Mouse (Mus musculus) stomach, embryonic 15.5 days (tissue): Measurements from ENCODE around the gene Usp22. TPM values are rescaled to one million over a fixed set of nuclear protein-coding genes. Genes with fewer than 3 reads are reported as not detected.

Experiments
- ATAC-seq: fragments of 200-750 bp; cut with Nextera tagmentation; 2 replicates; pipeline ENCODE4 v1.8.0; 2017; ENCODE audit warnings: low read depth, moderate number of reproducible peaks, moderate TSS enrichment; ENCODE audit not compliant: insufficient read depth, low FRiP score
- H3K27ac ChIP-seq: fragments of 300-500 bp; sonication (generic); 2 replicates; pipeline ENCODE4 v1.5.1; 2015; ENCODE audit warnings: mild to moderate bottlenecking, inconsistent platforms
- H3K27me3 ChIP-seq: fragments of 300-500 bp; sonication (generic); replicated peaks from 2 replicates; pipeline ENCODE4 v1.6.1; 2015; ENCODE audit warnings: inconsistent platforms
- H3K36me3 ChIP-seq: fragments of 300-500 bp; sonication (generic); 2 replicates; pipeline ENCODE4 v1.6.1; 2015; ENCODE audit warnings: inconsistent platforms
- H3K4me1 ChIP-seq: fragments of 300-500 bp; sonication (generic); 2 replicates; pipeline ENCODE4 v1.6.1; 2015; ENCODE audit warnings: inconsistent platforms
- H3K4me2 ChIP-seq: fragments of 300-500 bp; sonication (generic); 2 replicates; pipeline ENCODE4 v1.6.1; 2015; ENCODE audit warnings: mild to moderate bottlenecking, inconsistent platforms
- H3K4me3 ChIP-seq: fragments of 300-500 bp; sonication (generic); replicated peaks from 2 replicates; pipeline ENCODE4 v1.5.1; 2015; ENCODE audit warnings: inconsistent platforms
- H3K9ac ChIP-seq: fragments of 300-500 bp; sonication (generic); 2 replicates; pipeline ENCODE4 v1.6.1; 2015; ENCODE audit warnings: inconsistent platforms
- H3K9me3 ChIP-seq: fragments of 300-500 bp; sonication (generic); 2 replicates; pipeline ENCODE4 v1.6.1; 2016; ENCODE audit warnings: inconsistent platforms
- WGBS: fragments of 180-500 bp; shearing (Covaris S2); methylation state at CpG from one replicate; pipeline ENCODE4 v1.1.7; 2015; 5-methylcytosine and 5-hydroxymethylcytosine counted together
- polyA plus RNA-seq: library from polyadenylated mRNA; unstranded; fragments of >200 nt; fragmentation: Nextera tagmentation; extraction: Ambion mirVana; gene quantifications from 2 replicates; pipeline ENCODE4 v1.2.1, GENCODE M21; 2015

Usp22 gene
- polyA plus RNA-seq, 1 experiment from 2014 or later = 92.9 TPM

DNA sequence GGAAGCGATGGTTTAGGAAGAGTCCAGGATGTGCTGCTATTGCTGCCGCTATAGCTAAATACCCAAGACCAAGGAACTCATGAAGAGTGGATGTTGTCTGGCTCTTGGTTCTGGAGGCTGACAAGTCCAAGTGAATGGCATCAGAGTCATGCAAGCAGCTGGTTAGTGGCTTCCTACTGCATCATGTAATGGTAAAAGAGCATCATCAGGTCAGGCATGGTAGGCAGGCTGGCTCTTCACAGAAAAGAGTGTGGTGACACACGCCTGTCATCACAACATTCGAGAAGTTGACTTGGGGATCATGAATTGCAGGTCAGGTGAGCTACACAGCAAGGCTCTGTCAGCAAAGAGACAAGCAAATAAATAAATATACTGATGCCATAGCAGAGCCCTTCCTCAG, 63.4 kb downstream of the Usp22 start:
- H3K4me3 ChIP-seq = no peak overlapping the region
- H3K27me3 ChIP-seq = no peaks in the 10 kb centered on the region
- no peak overlapping the region for H3K9ac ChIP-seq
- H3K27ac ChIP-seq = no peak overlapping the region
- H3K36me3 ChIP-seq = no peaks in the 10 kb centered on the region
- ATAC-seq = no peak
- 89% methylated on average over 4 of the region's 4 CpGs for WGBS
- no peaks in the 10 kb centered on the region for H3K4me1 ChIP-seq
- no peak overlapping the region for H3K4me2 ChIP-seq
- H3K9me3 ChIP-seq = no peaks in the 10 kb centered on the region

DNA sequence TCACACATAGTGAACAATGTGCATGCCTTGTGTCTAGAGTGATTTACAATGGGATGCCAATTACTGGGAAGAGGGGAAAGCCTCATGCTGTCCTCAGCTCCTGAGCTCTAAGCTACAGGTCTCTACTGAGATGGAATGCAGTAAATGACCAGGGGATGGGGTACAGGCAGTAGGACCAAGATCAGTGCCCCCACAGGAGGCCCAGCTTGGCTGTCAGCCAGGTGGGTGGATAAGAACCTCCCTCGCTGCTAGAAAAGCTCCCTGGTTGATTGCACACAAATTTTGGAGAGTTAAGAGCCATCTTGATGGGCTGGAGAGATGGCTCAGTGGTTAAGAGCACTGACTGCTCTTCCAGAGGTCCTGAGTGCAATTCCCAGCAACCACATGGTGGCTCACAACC, 63.9 kb downstream of the Usp22 start:
- no peak for ATAC-seq
- H3K27me3 ChIP-seq = no peaks in the 10 kb centered on the region
- H3K9me3 ChIP-seq = no peaks in the 10 kb centered on the region
- no peak overlapping the region for H3K9ac ChIP-seq
- no peaks in the 10 kb centered on the region for H3K4me1 ChIP-seq
- no peak overlapping the region for H3K4me3 ChIP-seq
- H3K36me3 ChIP-seq = no peaks in the 10 kb centered on the region
- no peak overlapping the region for H3K27ac ChIP-seq
- no peak overlapping the region for H3K4me2 ChIP-seq
- WGBS = 35% methylated on average over 1 of the region's 1 CpGs

GRCm38 (mm10) chr11:61110113-61110512, 64.7 kb downstream of the Usp22 start:
- Histone ChIP-seq H3K9me3 (no peaks in the 10 kb centered on the region), H3K4me1 (no peaks in the 10 kb centered on the region), H3K36me3 (no peaks in the 10 kb centered on the region), H3K4me2 (no peak overlapping the region), H3K27me3 (no peaks in the 10 kb centered on the region), H3K27ac (no peak overlapping the region), H3K9ac (no peak overlapping the region), H3K4me3 (no peak overlapping the region)
- no peak for ATAC-seq
- WGBS = 71% methylated on average over 10 of the region's 10 CpGs

DNA sequence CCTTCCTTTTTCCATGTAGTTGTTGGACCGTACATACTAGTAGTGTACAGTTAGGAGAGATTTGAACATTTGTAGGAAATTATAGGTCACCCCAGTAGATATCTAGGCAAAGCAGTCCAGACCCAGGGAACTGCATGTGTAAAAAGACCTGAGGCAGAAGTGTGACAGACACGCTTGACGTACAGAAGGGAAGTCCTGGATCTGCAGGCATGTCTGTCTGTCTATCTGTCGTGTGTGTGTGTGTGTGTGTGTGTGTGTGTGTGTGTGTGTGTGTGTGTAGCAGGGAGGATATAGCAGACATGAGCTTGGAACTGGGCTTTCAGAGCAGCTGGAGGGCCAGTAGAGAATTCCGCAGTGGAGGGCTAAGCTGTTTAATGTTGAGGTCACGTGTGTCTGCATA, 65.1 kb downstream of the Usp22 start:
- Histone ChIP-seq H3K4me3 (no peak overlapping the region), H3K27me3 (no peaks in the 10 kb centered on the region), H3K9ac (no peak overlapping the region), H3K4me1 (no peaks in the 10 kb centered on the region), H3K27ac (no peak overlapping the region), H3K4me2 (no peak overlapping the region), H3K36me3 (no peaks in the 10 kb centered on the region), H3K9me3 (no peaks in the 10 kb centered on the region)
- 77% methylated on average over 6 of the region's 6 CpGs for WGBS
- ATAC-seq = no peak

- Histone ChIP-seq H3K27ac (no peak overlapping the region), H3K9me3 (no peaks in the 10 kb centered on the region), H3K9ac (no peak overlapping the region), H3K36me3 (no peaks in the 10 kb centered on the region), H3K4me1 (peaks cover 5% of the 10 kb centered on the region; the same call in 1 of the 2 replicates), H3K27me3 (no peaks in the 10 kb centered on the region), H3K4me2 (no peak overlapping the region), H3K4me3 (no peak overlapping the region)
- WGBS = 80% methylated on average over 12 of the region's 12 CpGs
- ATAC-seq = no peak
These were observed 65.9 kb downstream of the Usp22 start for GRCm38 (mm10) chr11:61108911-61109361.

GRCm38 (mm10) chr11:61104241-61104901, 70.5 kb downstream of the Usp22 start:
- H3K9ac ChIP-seq = no peak overlapping the region
- peak overlapping the region; percentile 32; the same call in 1 of the 2 replicates for H3K4me2 ChIP-seq
- H3K4me1 ChIP-seq = peaks cover 5% of the 10 kb centered on the region; the same call in 1 of the 2 replicates
- H3K4me3 ChIP-seq = no peak overlapping the region
- no peaks in the 10 kb centered on the region for H3K9me3 ChIP-seq
- no peak overlapping the region for H3K27ac ChIP-seq
- no peaks in the 10 kb centered on the region for H3K27me3 ChIP-seq
- 21% methylated on average over 20 of the region's 20 CpGs for WGBS
- ATAC-seq = peak; percentile 89
- no peaks in the 10 kb centered on the region for H3K36me3 ChIP-seq

DNA sequence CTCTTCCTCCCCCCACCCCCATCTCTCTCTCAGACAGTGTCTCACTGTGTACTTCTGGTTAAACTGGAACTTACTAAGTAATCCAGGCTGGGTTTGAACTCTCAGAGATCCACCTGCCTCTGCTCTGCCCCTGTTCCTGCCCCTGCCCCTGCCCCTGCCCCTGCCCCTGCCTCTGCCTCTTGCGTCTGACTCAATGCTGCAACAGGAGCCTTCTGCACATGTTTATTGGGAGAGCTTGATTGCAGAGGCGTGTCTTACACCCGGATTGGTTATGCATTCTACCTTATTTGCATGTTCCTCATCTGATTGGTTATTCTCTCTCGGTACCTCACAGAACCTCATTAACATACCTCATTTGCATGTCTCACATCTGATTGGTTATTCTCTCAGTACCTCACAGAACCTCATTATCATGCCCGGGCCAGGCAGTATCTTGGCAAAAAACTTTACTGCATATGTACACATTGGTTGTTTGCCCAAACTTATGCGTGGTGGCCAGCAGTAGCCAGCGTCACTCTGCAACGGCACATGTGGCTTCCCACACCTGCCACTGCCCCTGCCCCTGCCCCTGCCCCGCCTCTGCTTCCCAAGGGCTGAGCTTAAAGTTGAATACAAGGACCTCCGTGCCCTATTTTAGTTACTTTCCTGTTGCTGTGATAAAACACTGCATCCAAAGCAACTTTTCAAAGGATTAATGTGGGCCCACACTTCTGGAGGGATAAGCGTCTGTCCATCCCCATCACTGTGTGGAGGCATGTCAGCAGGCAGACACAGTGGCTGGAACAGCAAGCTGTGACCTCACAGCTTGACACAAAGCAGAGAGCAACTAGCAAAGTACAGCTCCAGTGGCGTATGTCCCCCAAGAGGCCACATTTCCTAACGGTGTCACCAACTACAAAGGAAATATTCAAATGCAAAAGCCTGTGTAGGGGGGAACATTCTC, 72.2 kb downstream of the Usp22 start:
- Histone ChIP-seq H3K36me3 (no peaks in the 10 kb centered on the region), H3K27me3 (no peaks in the 10 kb centered on the region), H3K4me2 (no peak overlapping the region), H3K9ac (no peak overlapping the region), H3K4me3 (no peak overlapping the region), H3K4me1 (peaks cover 5% of the 10 kb centered on the region; the same call in 1 of the 2 replicates), H3K27ac (no peak overlapping the region), H3K9me3 (no peaks in the 10 kb centered on the region)
- ATAC-seq = no peak
- WGBS = 70% methylated on average over 13 of the region's 13 CpGs

Other genes starting within 250 kb of the Usp22 start
- 116 and 121 TPM in 2 replicates for gene Map2k3, start 243.0 kb downstream of the Usp22 start, polyA plus RNA-seq
- 1.7 TPM in 2 replicates for gene Kcnj12, start 152.5 kb downstream of the Usp22 start, polyA plus RNA-seq
- 2.5 and 3.4 TPM in 2 replicates for gene Tnfrsf13b, start 48.3 kb downstream of the Usp22 start, polyA plus RNA-seq
- gene Aldh3a1, start 32.5 kb upstream of the Usp22 start, polyA plus RNA-seq = 0.19 TPM in 1 of 2 replicates, not detected in the other
- gene Aldh3a2, start 92.4 kb upstream of the Usp22 start, polyA plus RNA-seq = 41.0 and 45.9 TPM in 2 replicates
- gene Slc47a2, start 167.8 kb upstream of the Usp22 start, polyA plus RNA-seq = not detected in 2 replicates
- 2.1 and 2.4 TPM in 2 replicates for gene Slc47a1, start 203.3 kb upstream of the Usp22 start, polyA plus RNA-seq